Mouse (Mus musculus) granulocyte monocyte progenitor cell, adult 5-6 weeks (primary cell): ENCODE results near the gene Clca4b. TPM values are rescaled to one million over a fixed set of nuclear protein-coding genes. Genes with fewer than 3 reads are reported as not detected.
"Not testable (repeated sequence)": the region's sequence is repeated elsewhere in the genome, so short reads cannot be mapped to it uniquely, and the experiment has no call there.

ENCODE experiments used
- ATAC-seq: replicated peaks from 2 replicates; pipeline ENCODE4 v1.8.0; 2016; ENCODE audit warnings: mild to moderate bottlenecking, moderate TSS enrichment, inconsistent platforms; ENCODE audit not compliant: poor library complexity, severe bottlenecking
- total RNA-seq, 2 experiments: library from RNA; stranded (forward) in 1 of 2; stranded (reverse) in 1 of 2; fragments of 200-712, 200-1000 nt in 1 of 2; fragments of >200 nt in 1 of 2; fragmentation: Nextera tagmentation in 1 of 2; gene quantifications; 2 replicates each; pipeline ENCODE4 v1.2.3; 2014 to 2017

Gene Clca4b
- total RNA-seq (2014; fragmentation: Nextera tagmentation): not detected in 2 replicates
- not detected in 2 replicates for total RNA-seq (2017)

- no peak for ATAC-seq
These were observed at the start of gene Clca4b for GRCm38 (mm10) chr3:144932335-144932734. Clca4b (minus strand) TSS chr3:144932529.

GRCm38 (mm10) chr3:144980551-144980950 lies 48.2 kb upstream of the Clca4b start:
- ATAC-seq: no peak

GRCm38 (mm10) chr3:144977631-144978030 lies 45.3 kb upstream of the Clca4b start:
- ATAC-seq: no peak

GRCm38 (mm10) chr3:144976091-144976490 lies 43.8 kb upstream of the Clca4b start:
- no peak for ATAC-seq

- no peak for ATAC-seq
These were observed 42.6 kb upstream of the Clca4b start, which contains the start of gene Clca4a for GRCm38 (mm10) chr3:144974945-144975344. Clca4a (minus strand) TSS chr3:144975045.

- ATAC-seq: no peak
These were observed 39.4 kb upstream of the Clca4b start for GRCm38 (mm10) chr3:144971553-144972270.

GRCm38 (mm10) chr3:144969755-144970154 lies 37.4 kb upstream of the Clca4b start:
- no peak for ATAC-seq

- no peak for ATAC-seq
These were observed 33.7 kb upstream of the Clca4b start for GRCm38 (mm10) chr3:144966074-144966473.

GRCm38 (mm10) chr3:144950829-144951228 lies 18.5 kb upstream of the Clca4b start:
- no peak for ATAC-seq

GRCm38 (mm10) chr3:144947376-144947775 lies 15.0 kb upstream of the Clca4b start:
- ATAC-seq: not testable (repeated sequence)

GRCm38 (mm10) chr3:144933625-144934024 lies 1.3 kb upstream of the Clca4b start:
- ATAC-seq: not testable (repeated sequence)

GRCm38 (mm10) chr3:144933011-144933491 lies 722 bp upstream of the Clca4b start:
- ATAC-seq: peak; percentile 67

- no peak for ATAC-seq
These were observed 18.3 kb downstream of the Clca4b start for GRCm38 (mm10) chr3:144914014-144914413.

GRCm38 (mm10) chr3:144897042-144897678 lies 35.2 kb downstream of the Clca4b start:
- no peak for ATAC-seq

- ATAC-seq: no peak
These were observed 42.0 kb downstream of the Clca4b start for GRCm38 (mm10) chr3:144890246-144890758.

GRCm38 (mm10) chr3:144886957-144887356 lies 45.4 kb downstream of the Clca4b start:
- no peak for ATAC-seq

GRCm38 (mm10) chr3:144872012-144872411 lies 60.3 kb downstream of the Clca4b start:
- not testable (repeated sequence) for ATAC-seq
